Mouse (Mus musculus) heart, adult 2 months (tissue): ENCODE results near the gene Smpd1.

ENCODE experiments used
- CTCF ChIP-seq: fragments of 200-600 bp; IDR thresholded peaks from 2 replicates; pipeline ENCODE4 v1.8.1; 2022; ENCODE audit warnings: antibody characterized with exemption, mild to moderate bottlenecking, moderate library complexity
- POLR2A ChIP-seq: fragments of 200-500 bp; IDR thresholded peaks from 2 replicates; pipeline ENCODE4 v1.6.1; 2011; ENCODE audit warnings: mild to moderate bottlenecking, low read depth, low read length, control low read depth; ENCODE audit not compliant: insufficient read depth

GRCm38 (mm10) chr7:105590097-105590496 is 35.9 kb downstream of the Smpd1 start:
- TF ChIP-seq POLR2A (no peak), CTCF (no peak)
